Mouse (Mus musculus) gonadal fat pad, adult 2 months (tissue): ENCODE data around the gene Cmbl. TPM values are rescaled to one million over a fixed set of nuclear protein-coding genes. Genes with fewer than 3 reads are reported as not detected.

Experiments
- DNase-seq: peaks from one replicate; pipeline ENCODE4 v3.0.0-alpha.2; 2012; ENCODE audit warnings: low read depth
- polyA plus RNA-seq: library from polyadenylated mRNA; depleted of rRNA; stranded (reverse); fragments of >200 nt; gene quantifications from 2 replicates; pipeline ENCODE4 v1.2.3, GENCODE M21; 2012; rRNA removed

The Cmbl gene
- 118 and 150 TPM in 2 replicates for polyA plus RNA-seq

- no peak for DNase-seq
Observed at GRCm38 (mm10) chr15:31565184-31565583, at the start of gene Cmbl. Gene Cmbl, plus strand, starts transcription at chr15:31565389.

DNA sequence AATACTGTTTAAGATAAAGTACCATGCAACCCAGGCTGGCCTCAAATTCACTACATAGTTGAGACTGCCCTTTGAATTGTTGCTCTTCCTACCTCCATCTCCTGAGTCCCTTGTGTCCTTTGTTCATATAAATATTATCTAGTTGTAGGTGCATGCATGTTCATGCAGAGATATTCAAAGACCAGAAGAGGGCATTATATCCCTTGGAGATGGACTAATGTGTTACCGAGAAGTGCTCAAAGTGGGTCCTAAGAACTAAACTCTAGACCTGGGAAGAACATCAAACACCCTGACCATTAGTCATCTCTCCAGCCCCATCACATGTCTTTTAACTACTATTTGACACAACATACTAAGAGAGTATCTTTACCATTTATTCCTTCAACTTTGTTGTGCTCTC, 48.0 kb upstream of the Cmbl start:
- no peak for DNase-seq

- DNase-seq: no peak
Observed at GRCm38 (mm10) chr15:31518371-31518770, 46.8 kb upstream of the Cmbl start.

DNA sequence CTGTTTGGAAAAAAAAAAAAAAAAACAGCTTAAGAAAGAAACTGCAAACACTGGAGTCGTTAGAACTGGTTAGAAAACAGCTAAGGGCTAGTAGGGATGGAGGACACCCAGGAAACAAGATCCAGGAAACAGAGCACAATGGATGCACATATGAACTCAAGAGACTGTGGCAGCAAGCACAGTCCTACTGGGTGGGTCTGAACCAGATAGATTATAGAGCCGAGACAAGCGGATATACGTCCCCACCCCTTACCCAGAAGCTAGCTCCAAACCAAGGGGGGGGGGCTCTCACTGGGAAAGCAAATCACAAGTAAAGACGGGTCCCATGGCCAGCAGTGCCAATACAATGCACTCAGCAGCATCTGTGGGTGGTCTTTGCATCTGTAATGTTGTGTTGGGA, 46.2 kb upstream of the Cmbl start:
- DNase-seq: no peak

DNA sequence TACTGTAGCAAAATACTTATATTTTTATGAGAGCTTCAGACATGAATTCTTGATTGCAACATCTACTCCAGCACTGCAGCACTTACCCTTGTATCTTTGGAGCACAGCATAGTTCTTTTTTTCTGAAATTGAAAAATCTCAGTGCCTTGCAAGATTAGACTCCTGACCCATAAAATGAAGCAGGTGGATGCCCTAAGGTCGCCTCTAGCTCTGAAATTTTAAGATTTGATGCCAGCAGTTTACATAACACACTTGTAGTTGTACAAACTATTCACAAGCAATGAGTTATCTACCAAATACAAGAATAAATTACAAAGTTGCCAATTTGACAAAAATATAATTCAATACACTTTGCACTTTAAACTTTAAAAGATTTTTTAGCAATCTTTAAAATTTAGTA, 38.7 kb upstream of the Cmbl start:
- DNase-seq: no peak

GRCm38 (mm10) chr15:31528477-31528876, 36.7 kb upstream of the Cmbl start:
- no peak for DNase-seq

DNA sequence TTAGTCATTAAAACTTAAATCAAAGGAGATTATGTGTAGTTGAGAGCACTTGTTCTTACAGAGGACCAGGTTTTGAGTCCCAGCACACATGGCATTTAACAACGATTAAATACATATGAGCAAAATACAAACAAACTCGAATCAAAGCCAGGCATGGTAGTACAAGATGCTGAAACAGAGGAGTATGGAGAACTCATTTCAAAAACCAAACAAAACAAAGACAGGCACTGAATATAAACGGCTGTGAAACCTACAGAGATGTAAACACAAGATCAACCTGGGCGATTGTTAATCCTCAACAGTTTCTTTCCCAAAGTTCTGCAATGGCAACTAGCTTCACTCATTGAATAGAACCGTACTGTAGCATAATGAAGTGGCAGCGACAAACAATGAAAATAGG, 36.1 kb upstream of the Cmbl start:
- no peak for DNase-seq

DNA sequence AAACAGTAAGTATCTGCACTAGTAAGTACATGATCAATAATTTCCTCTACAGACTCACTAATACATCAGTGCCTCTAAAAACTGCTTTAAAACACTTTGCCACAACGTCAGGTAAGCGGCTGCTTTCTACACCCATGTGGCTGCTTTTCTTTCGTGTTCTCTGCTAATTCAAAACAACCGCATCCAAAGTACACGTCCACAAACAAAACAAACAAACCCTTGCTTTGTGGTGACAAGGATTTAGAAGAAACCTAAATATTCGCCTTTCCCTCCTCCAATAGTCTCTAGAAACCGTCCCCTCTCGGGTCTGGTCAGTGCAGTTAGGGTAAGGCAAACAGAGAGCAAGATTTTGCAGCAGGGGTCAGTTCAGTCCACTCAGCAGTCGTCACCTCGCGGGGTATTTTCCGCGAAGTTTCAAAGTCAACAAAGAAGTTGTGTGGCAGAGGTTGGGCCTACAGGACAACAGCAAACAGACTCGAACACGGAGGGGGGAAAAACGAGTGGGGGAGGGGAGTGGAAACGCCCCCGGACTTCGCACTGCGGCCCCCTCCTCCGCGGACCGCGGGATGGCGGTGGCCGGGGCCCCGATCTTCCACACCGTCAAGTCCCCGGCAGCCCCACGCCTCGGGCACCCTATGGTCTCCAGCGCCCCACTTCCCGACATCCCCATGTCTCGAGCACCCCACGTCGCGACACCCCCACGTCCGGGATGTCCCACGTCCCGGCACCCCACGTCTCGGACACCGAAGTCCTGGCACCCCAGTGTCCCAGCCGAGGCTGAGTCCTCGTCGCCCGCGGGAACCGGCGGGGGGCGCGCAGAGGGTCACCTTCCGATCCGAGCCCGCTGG, 35.2 kb upstream of the Cmbl start:
- DNase-seq: no peak

- DNase-seq: no peak
Observed at GRCm38 (mm10) chr15:31530659-31531445, 34.3 kb upstream of the Cmbl start, which contains the start of gene March6. Gene March6, minus strand, starts transcription at chr15:31531053.

- no peak for DNase-seq
Observed at GRCm38 (mm10) chr15:31531446-31532330, 33.5 kb upstream of the Cmbl start.

- no peak for DNase-seq
Observed at GRCm38 (mm10) chr15:31532331-31533021, 32.7 kb upstream of the Cmbl start.

- no peak for DNase-seq
Observed at GRCm38 (mm10) chr15:31533529-31533928, 31.7 kb upstream of the Cmbl start.

DNA sequence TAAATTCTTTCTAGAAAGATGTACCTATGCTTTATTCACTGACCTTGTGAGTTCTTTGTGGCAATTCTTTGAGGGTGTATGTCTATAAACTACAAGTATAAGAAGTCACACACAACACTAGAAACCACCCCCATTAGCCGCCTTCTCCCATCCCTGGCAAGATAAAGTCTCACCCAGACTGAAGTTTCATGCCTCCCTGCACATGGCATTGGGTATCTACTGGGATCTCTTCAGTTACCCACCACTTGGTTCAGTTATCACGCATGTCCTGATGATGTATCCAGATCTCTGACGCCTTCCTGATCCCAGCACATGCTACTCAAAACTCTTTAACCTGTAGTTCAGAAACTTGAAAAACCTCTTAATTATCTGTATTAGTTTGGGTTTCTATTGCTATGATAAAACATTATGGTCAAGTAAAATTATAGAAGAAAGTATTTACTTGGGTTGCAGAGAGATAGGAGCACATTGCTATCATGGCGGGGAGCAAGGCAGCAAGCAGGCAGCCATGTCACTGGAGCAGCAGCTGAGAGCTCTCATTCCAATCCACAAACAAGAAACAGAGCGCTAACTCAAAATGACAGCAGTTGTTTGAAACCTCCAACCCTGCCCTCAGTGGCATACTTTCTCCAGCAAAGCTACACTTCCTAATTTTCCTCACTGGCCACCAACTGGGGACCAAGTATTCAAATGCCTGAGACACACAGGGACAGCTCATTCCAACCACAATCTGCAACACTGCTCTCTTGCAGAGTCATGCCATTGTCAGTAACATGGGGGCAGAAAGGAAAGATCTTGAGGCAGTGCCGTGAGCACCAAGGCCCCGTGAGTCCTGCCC, 30.5 kb upstream of the Cmbl start:
- DNase-seq: no peak

- DNase-seq: no peak
Observed at GRCm38 (mm10) chr15:31535259-31535855, 29.8 kb upstream of the Cmbl start.

- no peak for DNase-seq
Observed at GRCm38 (mm10) chr15:31536051-31536737, 29.0 kb upstream of the Cmbl start.

DNA sequence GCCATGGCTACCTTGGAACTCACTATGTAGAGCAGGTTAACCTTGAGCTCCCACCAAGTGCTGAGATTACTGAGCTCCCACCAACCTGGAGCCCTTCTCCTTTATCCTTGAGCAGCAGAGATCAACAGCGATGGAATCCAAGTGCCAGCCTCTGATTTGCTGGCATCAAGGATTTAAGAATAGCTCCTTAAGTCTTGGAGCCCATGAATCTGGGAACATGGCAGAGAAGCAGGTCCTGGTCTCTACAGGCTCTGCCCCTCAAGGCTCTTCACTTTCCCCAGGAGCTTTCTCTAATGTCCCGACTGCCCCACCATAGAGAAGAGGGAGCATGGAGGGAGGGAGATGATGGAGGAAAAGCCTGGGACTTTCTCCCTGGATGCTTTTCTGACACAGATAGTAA, 27.5 kb upstream of the Cmbl start:
- DNase-seq: no peak

GRCm38 (mm10) chr15:31538346-31538745, 26.8 kb upstream of the Cmbl start:
- no peak for DNase-seq

GRCm38 (mm10) chr15:31539643-31540512, 25.3 kb upstream of the Cmbl start:
- no peak for DNase-seq

DNA sequence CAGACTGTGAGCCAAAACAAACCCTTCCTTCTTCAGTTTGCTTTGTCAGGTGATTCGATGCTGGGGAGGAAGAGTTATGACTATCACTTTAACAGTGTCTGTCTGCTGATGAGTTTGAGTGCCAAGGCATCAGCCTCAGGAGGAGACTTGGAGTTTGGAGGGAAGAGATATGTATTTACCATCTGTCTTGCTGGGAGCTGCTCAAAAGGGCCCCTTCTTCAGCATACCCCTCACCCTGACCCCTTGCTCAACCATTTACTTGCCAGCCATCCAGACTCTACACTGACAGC, 24.7 kb upstream of the Cmbl start:
- DNase-seq: no peak
